Mouse (Mus musculus) E14TG2a.4 (cell line): ENCODE measurements around the gene Rims4.

Experiments used
- H3K27me3 ChIP-seq: 2 replicates; pipeline ENCODE4 v1.6.1; 2014; ENCODE audit warnings: low read length, control low read depth; ENCODE audit not compliant: insufficient read depth
- H3K36me3 ChIP-seq: 2 replicates; pipeline ENCODE4 v1.6.1; 2014; ENCODE audit warnings: low read length, control low read depth; ENCODE audit not compliant: insufficient read depth
- H3K4me1 ChIP-seq: replicated peaks from 2 replicates; pipeline ENCODE4 v1.6.1; 2014; ENCODE audit warnings: low read depth, low read length, control low read depth
- H3K4me3 ChIP-seq: replicated peaks from 2 replicates; pipeline ENCODE4 v1.5.1; 2014; ENCODE audit warnings: mild to moderate bottlenecking, low read length
- H3K9me3 ChIP-seq: 2 replicates; pipeline ENCODE4 v1.6.1; 2014; ENCODE audit warnings: low read length, control low read depth
- CTCF ChIP-seq: conservative IDR thresholded peaks from 2 replicates; pipeline ENCODE4 v1.5.1; 2014; ENCODE audit warnings: low read length
- NANOG ChIP-seq: IDR thresholded peaks from 2 replicates; pipeline ENCODE4 v1.6.1; 2014; ENCODE audit warnings: borderline replicate concordance, low read length, mixed read lengths
- POU5F1 ChIP-seq: IDR thresholded peaks from 2 replicates; pipeline ENCODE4 v1.6.1; 2014; ENCODE audit warnings: low read length, borderline replicate concordance

Rims4 gene

GRCm38 (mm10) chr2:163943056-163943455, 24.6 kb upstream of the Rims4 start:
- Histone ChIP-seq H3K36me3 (no peaks in the 10 kb centered on the region), H3K9me3 (no peaks in the 10 kb centered on the region), H3K4me3 (no peak overlapping the region), H3K27me3 (peaks cover 21% of the 10 kb centered on the region), H3K4me1 (peaks cover 9% of the 10 kb centered on the region)
- TF ChIP-seq CTCF (no peak), POU5F1 (no peak), NANOG (no peak)

GRCm38 (mm10) chr2:163939522-163939921, 21.0 kb upstream of the Rims4 start:
- no peaks in the 10 kb centered on the region for H3K4me1 ChIP-seq
- no peaks in the 10 kb centered on the region for H3K9me3 ChIP-seq
- H3K4me3 ChIP-seq, result no peak overlapping the region
- TF ChIP-seq POU5F1 (no peak), CTCF (no peak), NANOG (no peak)
- no peaks in the 10 kb centered on the region for H3K36me3 ChIP-seq
- peaks cover 5% of the 10 kb centered on the region; the same call in 1 of the 2 replicates for H3K27me3 ChIP-seq

GRCm38 (mm10) chr2:163932151-163932550, 13.7 kb upstream of the Rims4 start:
- Histone ChIP-seq H3K27me3 (peaks cover 11% of the 10 kb centered on the region; the same call in 1 of the 2 replicates), H3K4me3 (no peak overlapping the region), H3K36me3 (no peaks in the 10 kb centered on the region), H3K9me3 (no peaks in the 10 kb centered on the region), H3K4me1 (no peaks in the 10 kb centered on the region)
- TF ChIP-seq NANOG, result no peak
- no peak for TF ChIP-seq CTCF
- TF ChIP-seq POU5F1, result no peak

- no peaks in the 10 kb centered on the region for H3K36me3 ChIP-seq
Observed at GRCm38 (mm10) chr2:163928464-163929200, 10.1 kb upstream of the Rims4 start.

GRCm38 (mm10) chr2:163925044-163925443, 6.6 kb upstream of the Rims4 start:
- no peaks in the 10 kb centered on the region for H3K36me3 ChIP-seq
- H3K9me3 ChIP-seq, result no peaks in the 10 kb centered on the region
- H3K4me1 ChIP-seq, result peaks cover 7% of the 10 kb centered on the region; the same call in 1 of the 2 replicates
- peaks cover 31% of the 10 kb centered on the region for H3K27me3 ChIP-seq
- TF ChIP-seq NANOG, result no peak
- no peak overlapping the region for H3K4me3 ChIP-seq

More at GRCm38 (mm10) chr2:163928464-163929200, 10.1 kb upstream of the Rims4 start:
- TF ChIP-seq CTCF (no peak), POU5F1 (no peak), NANOG (no peak)
- no peaks in the 10 kb centered on the region for H3K4me1 ChIP-seq
- H3K9me3 ChIP-seq, result no peaks in the 10 kb centered on the region
- peaks cover 14% of the 10 kb centered on the region; the same call in 1 of the 2 replicates for H3K27me3 ChIP-seq
- no peak overlapping the region for H3K4me3 ChIP-seq

GRCm38 (mm10) chr2:163924531-163924930, 6.0 kb upstream of the Rims4 start:
- Histone ChIP-seq H3K4me3 (no peak overlapping the region), H3K4me1 (peaks cover 8% of the 10 kb centered on the region; the same call in 1 of the 2 replicates), H3K36me3 (no peaks in the 10 kb centered on the region), H3K27me3 (peaks cover 36% of the 10 kb centered on the region), H3K9me3 (no peaks in the 10 kb centered on the region)
- TF ChIP-seq CTCF, result no peak
- TF ChIP-seq POU5F1, result no peak
- TF ChIP-seq NANOG, result no peak

- no peaks in the 10 kb centered on the region for H3K36me3 ChIP-seq
- peaks cover 39% of the 10 kb centered on the region for H3K27me3 ChIP-seq
- H3K4me3 ChIP-seq, result no peak overlapping the region
- no peaks in the 10 kb centered on the region for H3K9me3 ChIP-seq
- peaks cover 15% of the 10 kb centered on the region for H3K4me1 ChIP-seq
- TF ChIP-seq CTCF (peak; percentile 82), POU5F1 (no peak), NANOG (no peak)
Observed at GRCm38 (mm10) chr2:163923113-163923512, 4.6 kb upstream of the Rims4 start.

GRCm38 (mm10) chr2:163919581-163919980, 1.1 kb upstream of the Rims4 start:
- H3K4me1 ChIP-seq, result peaks cover 26% of the 10 kb centered on the region
- H3K27me3 ChIP-seq, result peaks cover 65% of the 10 kb centered on the region
- no peaks in the 10 kb centered on the region for H3K9me3 ChIP-seq
- H3K4me3 ChIP-seq, result peak overlapping the region; percentile 85; the same call in 1 of the 2 replicates
- H3K36me3 ChIP-seq, result no peaks in the 10 kb centered on the region
- TF ChIP-seq NANOG (no peak), CTCF (no peak), POU5F1 (no peak)

- H3K36me3 ChIP-seq, result no peaks in the 10 kb centered on the region
- TF ChIP-seq CTCF (no peak), POU5F1 (no peak), NANOG (no peak)
- peaks cover 64% of the 10 kb centered on the region for H3K27me3 ChIP-seq
- no peak overlapping the region for H3K4me3 ChIP-seq
- H3K9me3 ChIP-seq, result no peaks in the 10 kb centered on the region
- H3K4me1 ChIP-seq, result peaks cover 47% of the 10 kb centered on the region
Observed at GRCm38 (mm10) chr2:163916703-163917102, 1.8 kb downstream of the Rims4 start.
